Mouse (Mus musculus) hindbrain, embryonic 16.5 days (tissue): ENCODE results near the gene Ppp1r12a. TPM values are rescaled to one million over a fixed set of nuclear protein-coding genes. Genes with fewer than 3 reads are reported as not detected.
"Not testable (repeated sequence)": the region's sequence is repeated elsewhere in the genome, so short reads cannot be mapped to it uniquely, and the experiment has no call there.

ENCODE experiments used
- ATAC-seq: fragments of 200-750 bp; cut with Nextera tagmentation; 2 replicates; pipeline ENCODE4 v1.8.0; 2017; ENCODE audit warnings: moderate TSS enrichment, moderate library complexity
- H3K27ac ChIP-seq: fragments of 300-500 bp; sonication (generic); 2 replicates; pipeline ENCODE4 v1.5.1; 2014; ENCODE audit warnings: low read depth, mild to moderate bottlenecking, control low read depth, low read length, moderate library complexity
- H3K27me3 ChIP-seq: fragments of 300-500 bp; sonication (generic); replicated peaks from 2 replicates; pipeline ENCODE4 v1.6.1; 2014; ENCODE audit warnings: low read length; ENCODE audit not compliant: control insufficient read depth, insufficient read depth
- H3K36me3 ChIP-seq: fragments of 300-500 bp; sonication (generic); 2 replicates; pipeline ENCODE4 v1.6.1; 2014; ENCODE audit warnings: mild to moderate bottlenecking, low read length, moderate library complexity, mixed read lengths; ENCODE audit not compliant: control insufficient read depth, insufficient read depth
- H3K4me1 ChIP-seq: fragments of 300-500 bp; sonication (generic); 2 replicates; pipeline ENCODE4 v1.6.1; 2014; ENCODE audit warnings: low read depth, low read length; ENCODE audit not compliant: control insufficient read depth, insufficient read depth
- H3K4me2 ChIP-seq: fragments of 300-500 bp; sonication (generic); 2 replicates; pipeline ENCODE4 v1.6.1; 2014; ENCODE audit warnings: mild to moderate bottlenecking, low read length, control low read depth, moderate library complexity
- H3K4me3 ChIP-seq: fragments of 300-500 bp; sonication (generic); 2 replicates; pipeline ENCODE4 v1.5.1; 2014; ENCODE audit warnings: mild to moderate bottlenecking, low read length, control low read depth, moderate library complexity
- H3K9ac ChIP-seq: fragments of 300-500 bp; sonication (generic); 2 replicates; pipeline ENCODE4 v1.6.1; 2014; ENCODE audit warnings: low read depth, mild to moderate bottlenecking, control low read depth, low read length, moderate library complexity
- H3K9me3 ChIP-seq: fragments of 300-500 bp; sonication (generic); 2 replicates; pipeline ENCODE4 v1.6.1; 2014; ENCODE audit warnings: mild to moderate bottlenecking, low read length, moderate library complexity; ENCODE audit not compliant: control insufficient read depth
- WGBS: fragments of 180-500 bp; shearing (Covaris S2); extraction: QIAGEN DNeasy Blood & Tissue Kit; methylation state at CpG from one replicate; pipeline ENCODE4 v1.1.7; 2014; 5-methylcytosine and 5-hydroxymethylcytosine counted together
- polyA plus RNA-seq: library from polyadenylated mRNA; unstranded; fragments of >200 nt; fragmentation: Nextera tagmentation; extraction: Ambion mirVana; gene quantifications from 2 replicates; pipeline ENCODE4 v1.2.1, GENCODE M21; 2015

Gene Ppp1r12a
- polyA plus RNA-seq, 1 experiment from 2014 or later: 62.5 TPM

- ATAC-seq: no peak
- H3K9ac ChIP-seq: no peak overlapping the region
- no peaks in the 10 kb centered on the region for H3K9me3 ChIP-seq
- no peak overlapping the region for H3K27ac ChIP-seq
- no peak overlapping the region for H3K4me2 ChIP-seq
- H3K4me1 ChIP-seq: no peaks in the 10 kb centered on the region
- no peaks in the 10 kb centered on the region for H3K27me3 ChIP-seq
- peaks cover 15% of the 10 kb centered on the region for H3K36me3 ChIP-seq
- WGBS: 79% methylated on average over 7 of the region's 7 CpGs
- H3K4me3 ChIP-seq: no peak overlapping the region
These were observed 109.2 kb downstream of the Ppp1r12a start for GRCm38 (mm10) chr10:108271201-108271600.

- Histone ChIP-seq H3K9me3 (no peaks in the 10 kb centered on the region), H3K27me3 (no peaks in the 10 kb centered on the region), H3K27ac (no peak overlapping the region), H3K36me3 (peaks cover 10% of the 10 kb centered on the region; the same call in 1 of the 2 replicates), H3K4me1 (no peaks in the 10 kb centered on the region), H3K9ac (no peak overlapping the region), H3K4me3 (no peak overlapping the region), H3K4me2 (no peak overlapping the region)
- no peak for ATAC-seq
- 64% methylated on average over 6 of the region's 6 CpGs for WGBS
These were observed 114.7 kb downstream of the Ppp1r12a start for GRCm38 (mm10) chr10:108276678-108277077.

DNA sequence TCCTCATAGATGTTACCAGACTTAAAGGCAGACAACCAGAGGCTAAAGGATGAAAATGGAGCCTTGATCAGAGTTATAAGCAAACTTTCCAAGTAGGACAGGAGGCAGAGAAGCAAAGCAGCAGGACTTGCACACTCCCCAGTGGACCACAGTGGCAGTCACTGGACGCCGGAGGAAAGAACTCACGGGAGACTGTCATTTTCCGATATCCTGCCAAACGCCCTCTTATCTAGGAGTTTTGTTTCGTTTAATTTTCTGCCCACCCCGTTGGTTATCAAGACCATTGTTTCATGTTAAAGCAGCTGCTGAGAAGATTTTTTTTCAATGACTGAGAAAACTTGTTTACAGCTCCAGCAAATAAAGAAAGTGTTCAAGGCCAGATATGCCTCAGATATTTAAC lies 115.2 kb downstream of the Ppp1r12a start:
- Histone ChIP-seq H3K36me3 (peaks cover 10% of the 10 kb centered on the region; the same call in 1 of the 2 replicates), H3K9me3 (no peaks in the 10 kb centered on the region), H3K4me3 (no peak overlapping the region), H3K9ac (no peak overlapping the region), H3K4me2 (no peak overlapping the region), H3K27ac (no peak overlapping the region), H3K27me3 (no peaks in the 10 kb centered on the region), H3K4me1 (no peaks in the 10 kb centered on the region)
- 76% methylated on average over 7 of the region's 7 CpGs for WGBS
- no peak for ATAC-seq

DNA sequence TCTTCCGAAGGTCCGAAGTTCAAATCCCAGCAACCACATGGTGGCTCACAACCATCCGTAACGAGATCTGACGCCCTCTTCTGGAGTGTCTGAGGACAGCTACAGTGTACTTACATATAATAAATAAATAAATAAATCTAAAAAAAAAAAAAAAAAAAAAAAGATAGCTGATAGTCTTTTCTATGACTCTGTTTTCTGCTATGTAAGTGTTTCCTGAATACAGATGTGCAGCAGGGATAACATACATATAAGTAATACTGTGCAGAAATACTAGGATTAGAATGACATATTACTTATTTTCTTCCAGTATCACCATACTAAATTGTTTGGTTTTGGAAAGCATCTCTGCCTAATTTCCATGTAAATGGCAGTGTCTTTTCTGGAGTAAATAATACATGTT lies 119.1 kb downstream of the Ppp1r12a start:
- not testable (repeated sequence) for H3K27ac ChIP-seq, H3K4me1 ChIP-seq, H3K27me3 ChIP-seq, ATAC-seq, H3K4me2 ChIP-seq, H3K9me3 ChIP-seq, H3K9ac ChIP-seq, H3K4me3 ChIP-seq, H3K36me3 ChIP-seq
- WGBS: 89% methylated on average over 3 of the region's 5 CpGs

DNA sequence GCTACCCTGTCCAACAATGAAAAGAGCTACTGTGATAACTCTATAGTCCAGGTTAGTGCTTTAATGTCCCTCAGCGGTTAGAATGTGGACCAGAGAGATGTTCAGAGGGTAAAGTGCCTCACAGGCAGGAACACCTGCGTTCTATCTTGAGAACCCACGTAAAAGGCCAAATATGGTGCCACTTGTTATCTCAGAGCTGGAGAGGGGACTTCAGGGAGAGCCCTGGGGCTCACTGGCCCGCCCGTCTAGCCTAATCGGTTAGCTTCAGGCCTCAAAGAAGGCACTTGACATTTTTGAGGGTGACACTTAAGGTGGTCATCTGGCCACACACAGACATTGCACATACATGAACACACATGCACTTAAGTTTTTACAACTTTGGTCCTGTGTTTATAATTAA lies 120.4 kb downstream of the Ppp1r12a start:
- H3K9ac ChIP-seq: no peak overlapping the region
- no peak overlapping the region for H3K4me2 ChIP-seq
- H3K9me3 ChIP-seq: no peaks in the 10 kb centered on the region
- WGBS: 95% methylated on average over 6 of the region's 6 CpGs
- no peak overlapping the region for H3K4me3 ChIP-seq
- no peaks in the 10 kb centered on the region for H3K4me1 ChIP-seq
- no peak for ATAC-seq
- no peak overlapping the region for H3K27ac ChIP-seq
- H3K36me3 ChIP-seq: 0 out of 2 replicates have a peak, but pooled peaks cover 3% of the 10 kb centered on the region
- H3K27me3 ChIP-seq: no peaks in the 10 kb centered on the region

DNA sequence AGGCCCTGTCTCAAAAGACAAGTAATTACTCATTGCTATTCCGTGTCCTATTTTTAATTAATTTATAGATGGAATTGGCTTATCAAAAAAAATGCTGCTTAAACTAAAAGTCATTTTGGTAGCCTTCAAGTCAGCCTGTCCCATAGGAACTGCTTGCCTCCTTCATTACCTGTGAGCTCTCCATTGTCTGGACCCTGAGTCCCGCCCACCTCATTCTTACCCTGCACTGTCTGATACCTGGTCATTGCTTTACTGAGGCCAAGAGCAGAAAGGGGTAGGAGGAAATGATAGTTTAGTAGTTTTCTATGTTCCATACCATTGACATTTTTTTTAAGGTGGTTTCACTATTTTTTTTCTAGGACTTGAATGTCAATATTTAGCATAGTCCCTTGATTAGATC lies 121.4 kb downstream of the Ppp1r12a start:
- Histone ChIP-seq H3K4me2 (no peak overlapping the region), H3K27ac (no peak overlapping the region), H3K4me1 (no peaks in the 10 kb centered on the region), H3K36me3 (0 out of 2 replicates have a peak, but pooled peaks cover 3% of the 10 kb centered on the region), H3K9me3 (no peaks in the 10 kb centered on the region), H3K9ac (no peak overlapping the region), H3K27me3 (no peaks in the 10 kb centered on the region), H3K4me3 (no peak overlapping the region)
- WGBS: 87% methylated on average over 2 of the region's 2 CpGs
- ATAC-seq: no peak

DNA sequence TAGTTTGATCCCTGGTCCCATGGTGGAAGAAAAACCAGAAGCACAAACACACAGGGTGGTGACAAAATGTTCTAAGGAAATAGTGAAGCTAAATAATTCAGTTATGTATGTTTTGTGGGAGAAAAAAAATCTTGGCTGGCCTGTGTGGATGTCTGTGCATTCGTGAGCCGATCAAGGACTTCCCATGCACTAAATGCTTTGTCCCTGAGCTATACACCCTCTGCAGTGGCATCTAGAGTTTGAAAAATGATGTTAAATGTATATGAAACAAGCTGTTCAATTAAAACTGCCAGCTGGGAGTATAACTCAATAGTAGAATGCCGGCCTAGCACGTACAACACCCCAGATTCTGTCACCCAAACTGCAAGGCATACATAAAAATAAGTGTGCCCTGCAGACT lies 121.8 kb downstream of the Ppp1r12a start:
- no peak overlapping the region for H3K27ac ChIP-seq
- no peak for ATAC-seq

DNA sequence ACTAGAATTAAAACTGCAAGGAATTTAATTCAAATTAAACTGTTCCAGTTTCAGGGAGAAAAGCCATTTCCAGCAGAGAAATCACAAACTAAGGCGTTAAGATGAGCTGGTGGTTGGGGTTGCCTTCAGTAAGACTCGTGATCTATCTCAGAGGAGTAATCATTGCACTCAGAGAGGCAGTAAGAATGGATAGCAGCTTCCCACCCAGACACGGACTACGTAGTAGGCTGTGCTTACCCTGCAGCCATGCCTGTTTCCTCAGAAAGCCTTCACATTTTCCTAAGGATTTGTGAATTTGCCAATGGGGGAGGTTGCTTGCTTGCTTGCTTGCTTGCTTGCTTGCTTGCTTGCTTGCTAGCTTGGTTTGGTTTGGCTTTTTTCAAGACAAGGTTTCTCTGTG lies 122.5 kb downstream of the Ppp1r12a start:
- H3K27ac ChIP-seq: no peak overlapping the region
- peak; percentile 22; the same call in 1 of the 2 replicates for ATAC-seq

More for the DNA sequence above, 121.8 kb downstream of the Ppp1r12a start:
- Histone ChIP-seq H3K4me2 (no peak overlapping the region), H3K27me3 (no peaks in the 10 kb centered on the region), H3K4me1 (no peaks in the 10 kb centered on the region), H3K4me3 (no peak overlapping the region), H3K9ac (no peak overlapping the region), H3K9me3 (no peaks in the 10 kb centered on the region), H3K36me3 (0 out of 2 replicates have a peak, but pooled peaks cover 3% of the 10 kb centered on the region)
- 76% methylated on average over 4 of the region's 4 CpGs for WGBS

DNA sequence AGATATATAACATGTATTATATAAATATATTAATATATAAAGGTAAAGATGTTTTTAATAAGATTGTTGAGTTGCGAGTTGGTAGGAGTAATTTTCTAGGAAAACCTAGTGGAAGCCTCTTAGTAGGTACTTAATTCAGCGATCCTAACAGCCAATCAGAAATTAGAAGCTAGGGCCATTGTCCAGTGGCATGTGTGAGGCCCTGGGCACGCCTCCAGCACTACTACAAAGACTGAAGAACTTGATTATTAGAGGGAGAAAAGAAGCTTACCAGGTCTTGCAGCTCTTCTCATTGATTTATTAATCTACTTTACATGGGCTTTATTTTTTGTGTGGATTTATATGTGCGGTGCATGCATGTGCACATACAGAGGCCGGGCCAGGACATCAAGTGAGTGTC lies 123.0 kb downstream of the Ppp1r12a start:
- no peaks in the 10 kb centered on the region for H3K4me1 ChIP-seq
- no peaks in the 10 kb centered on the region for H3K27me3 ChIP-seq
- 90% methylated on average over 5 of the region's 5 CpGs for WGBS
- H3K9ac ChIP-seq: no peak overlapping the region
- H3K4me2 ChIP-seq: no peak overlapping the region
- H3K9me3 ChIP-seq: no peaks in the 10 kb centered on the region
- no peak overlapping the region for H3K4me3 ChIP-seq
- H3K27ac ChIP-seq: no peak overlapping the region
- no peak for ATAC-seq
- 0 out of 2 replicates have a peak, but pooled peaks cover 3% of the 10 kb centered on the region for H3K36me3 ChIP-seq

More for the DNA sequence above, 122.5 kb downstream of the Ppp1r12a start:
- 71% methylated on average over 4 of the region's 4 CpGs for WGBS
- 0 out of 2 replicates have a peak, but pooled peaks cover 3% of the 10 kb centered on the region for H3K36me3 ChIP-seq
- no peaks in the 10 kb centered on the region for H3K4me1 ChIP-seq
- no peak overlapping the region for H3K4me2 ChIP-seq
- no peaks in the 10 kb centered on the region for H3K27me3 ChIP-seq
- H3K4me3 ChIP-seq: no peak overlapping the region
- H3K9ac ChIP-seq: no peak overlapping the region
- H3K9me3 ChIP-seq: no peaks in the 10 kb centered on the region
